Mouse (Mus musculus) small intestine, adult 2 months (tissue): ENCODE measurements around the gene Ap5z1. TPM values are rescaled to one million over a fixed set of nuclear protein-coding genes. Genes with fewer than 3 reads are reported as not detected.

Experiments used
- H3K27ac ChIP-seq: fragments of 200-500 bp; 2 replicates; pipeline ENCODE4 v1.5.1; 2012; ENCODE audit warnings: low read depth, low read length, control low read depth, inconsistent platforms; ENCODE audit not compliant: insufficient read depth
- H3K27me3 ChIP-seq: fragments of 200-500 bp; 2 replicates; pipeline ENCODE4 v1.6.1; 2012; ENCODE audit warnings: mild to moderate bottlenecking, moderate library complexity, low read length, inconsistent platforms; ENCODE audit not compliant: control insufficient read depth, insufficient read depth
- H3K36me3 ChIP-seq: fragments of 200-500 bp; 2 replicates; pipeline ENCODE4 v1.6.1; 2012; ENCODE audit warnings: mild to moderate bottlenecking, low read length, control low read depth, inconsistent platforms; ENCODE audit not compliant: control insufficient read depth, insufficient read depth
- H3K4me1 ChIP-seq: fragments of 200-500 bp; 2 replicates; pipeline ENCODE4 v1.6.1; 2012; ENCODE audit warnings: low read length, inconsistent platforms, mixed read lengths; ENCODE audit not compliant: control insufficient read depth, insufficient read depth, insufficient read length
- H3K4me3 ChIP-seq: fragments of 200-500 bp; 2 replicates; pipeline ENCODE4 v1.5.1; 2012; ENCODE audit warnings: low read depth, mild to moderate bottlenecking, control low read depth, inconsistent platforms, low read length, moderate library complexity
- CTCF ChIP-seq: fragments of 200-500 bp; IDR thresholded peaks from 2 replicates; pipeline ENCODE4 v1.5.1; 2012; ENCODE audit warnings: low read depth, mild to moderate bottlenecking, control low read depth, inconsistent platforms, low read length, moderate library complexity, mixed read lengths; ENCODE audit not compliant: insufficient replicate concordance, insufficient read length; ENCODE audit errors: extremely low read depth
- POLR2A ChIP-seq: fragments of 200-500 bp; IDR thresholded peaks from 2 replicates; pipeline ENCODE4 v1.6.1; 2012; ENCODE audit warnings: low read depth, mild to moderate bottlenecking, control low read depth, inconsistent platforms, low read length, moderate library complexity
- WGBS: fragments of 180-500 bp; shearing (Covaris S2); methylation state at CpG from one replicate; pipeline ENCODE4 v1.1.7; 2018; 5-methylcytosine and 5-hydroxymethylcytosine counted together
- polyA plus RNA-seq: library from polyadenylated mRNA; depleted of rRNA; stranded (reverse); fragments of >200 nt; gene quantifications from 2 replicates; pipeline ENCODE4 v1.2.3, GENCODE M21; 2012

The Ap5z1 gene
- polyA plus RNA-seq, 1 experiment = 37.6 TPM

DNA sequence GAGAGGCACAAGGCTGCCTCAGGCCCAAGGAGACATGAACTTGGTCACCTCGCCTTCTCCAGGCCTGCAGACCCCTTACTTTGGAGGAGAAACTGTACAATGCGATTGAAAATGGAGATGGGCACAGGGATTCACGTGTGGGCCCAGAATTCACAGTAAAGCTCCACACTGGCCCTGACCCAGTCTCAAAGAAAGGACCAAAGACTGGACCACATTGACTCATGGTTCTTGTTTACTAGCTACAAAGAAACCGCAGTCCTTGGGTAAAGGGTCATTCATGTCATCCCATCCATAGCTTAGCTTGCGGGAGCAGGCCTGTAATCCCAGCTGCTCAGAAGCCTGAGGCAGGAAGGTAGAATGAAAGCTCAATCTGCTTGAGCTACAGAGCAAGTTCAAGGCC lies 19.8 kb downstream of the Ap5z1 start:
- Histone ChIP-seq H3K4me3 (no peak overlapping the region), H3K27me3 (no peaks in the 10 kb centered on the region), H3K27ac (no peak overlapping the region), H3K4me1 (no peaks in the 10 kb centered on the region), H3K36me3 (no peaks in the 10 kb centered on the region)
- no peak for TF ChIP-seq CTCF
- no peak for TF ChIP-seq POLR2A
- 89% methylated on average over 5 of the region's 5 CpGs for WGBS

GRCm38 (mm10) chr5:142486654-142487053 lies 22.9 kb downstream of the Ap5z1 start:
- no peak overlapping the region for H3K4me3 ChIP-seq
- H3K36me3 ChIP-seq = no peaks in the 10 kb centered on the region
- 60% methylated on average over 9 of the region's 9 CpGs for WGBS
- no peaks in the 10 kb centered on the region for H3K4me1 ChIP-seq
- H3K27me3 ChIP-seq = no peaks in the 10 kb centered on the region
- H3K27ac ChIP-seq = no peak overlapping the region
- TF ChIP-seq POLR2A = no peak
- TF ChIP-seq CTCF = no peak

- WGBS = 70% methylated on average over 9 of the region's 9 CpGs
- no peaks in the 10 kb centered on the region for H3K4me1 ChIP-seq
- no peak for TF ChIP-seq POLR2A
- no peak for TF ChIP-seq CTCF
- H3K36me3 ChIP-seq = no peaks in the 10 kb centered on the region
- H3K27me3 ChIP-seq = no peaks in the 10 kb centered on the region
- H3K27ac ChIP-seq = no peak overlapping the region
- no peak overlapping the region for H3K4me3 ChIP-seq
Measured at GRCm38 (mm10) chr5:142489955-142490707, 26.4 kb downstream of the Ap5z1 start.

DNA sequence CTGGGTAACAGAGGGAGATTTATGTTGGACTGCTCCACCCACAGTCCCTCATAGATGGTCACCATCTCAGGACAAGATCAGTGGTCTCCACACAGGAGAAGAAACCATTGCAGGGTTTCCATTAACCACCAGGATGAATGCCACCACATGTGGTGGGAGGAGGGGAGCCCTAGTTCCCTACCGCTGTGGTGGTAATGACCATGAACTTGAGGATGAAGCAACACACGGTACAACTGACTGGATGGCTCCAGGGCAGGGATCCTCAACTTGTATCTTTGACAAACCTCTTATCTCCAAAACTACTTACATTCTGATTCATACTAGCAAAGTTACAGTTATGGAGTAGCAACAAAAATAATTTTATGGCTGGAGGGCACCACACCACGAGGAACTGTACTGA lies 29.6 kb downstream of the Ap5z1 start:
- Histone ChIP-seq H3K36me3 (no peaks in the 10 kb centered on the region), H3K27me3 (no peaks in the 10 kb centered on the region), H3K4me3 (no peak overlapping the region), H3K4me1 (no peaks in the 10 kb centered on the region), H3K27ac (no peak overlapping the region)
- WGBS = 61% methylated on average over 3 of the region's 3 CpGs
- TF ChIP-seq CTCF (no peak), POLR2A (no peak)

GRCm38 (mm10) chr5:142495321-142496096 lies 31.8 kb downstream of the Ap5z1 start:
- Histone ChIP-seq H3K36me3 (no peaks in the 10 kb centered on the region), H3K27ac (no peak overlapping the region), H3K4me1 (no peaks in the 10 kb centered on the region), H3K4me3 (no peak overlapping the region), H3K27me3 (no peaks in the 10 kb centered on the region)
- TF ChIP-seq POLR2A = no peak
- no peak for TF ChIP-seq CTCF
- WGBS = 55% methylated on average over 14 of the region's 14 CpGs

DNA sequence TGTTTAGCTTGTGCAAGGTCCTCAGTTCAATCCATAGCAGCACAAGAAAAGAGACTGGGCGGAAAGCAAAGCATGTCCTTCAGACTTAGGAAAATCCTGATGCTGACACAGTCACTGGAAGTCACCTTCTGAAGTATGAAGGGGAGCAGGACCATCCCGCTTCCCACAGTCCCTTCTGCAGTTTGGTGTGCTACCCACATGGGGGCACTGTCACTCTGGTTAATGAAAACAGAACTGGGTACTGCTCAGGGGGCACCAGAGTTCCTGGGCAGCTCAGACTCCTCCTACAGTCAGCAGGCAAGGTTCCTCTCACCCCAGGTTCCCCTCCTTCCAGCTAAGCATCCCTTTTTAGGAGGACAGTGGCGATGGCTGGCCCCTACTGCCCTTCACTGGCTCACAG lies 35.2 kb downstream of the Ap5z1 start:
- WGBS = 58% methylated on average over 3 of the region's 3 CpGs
- no peaks in the 10 kb centered on the region; the same call in 1 of the 2 replicates for H3K4me1 ChIP-seq

DNA sequence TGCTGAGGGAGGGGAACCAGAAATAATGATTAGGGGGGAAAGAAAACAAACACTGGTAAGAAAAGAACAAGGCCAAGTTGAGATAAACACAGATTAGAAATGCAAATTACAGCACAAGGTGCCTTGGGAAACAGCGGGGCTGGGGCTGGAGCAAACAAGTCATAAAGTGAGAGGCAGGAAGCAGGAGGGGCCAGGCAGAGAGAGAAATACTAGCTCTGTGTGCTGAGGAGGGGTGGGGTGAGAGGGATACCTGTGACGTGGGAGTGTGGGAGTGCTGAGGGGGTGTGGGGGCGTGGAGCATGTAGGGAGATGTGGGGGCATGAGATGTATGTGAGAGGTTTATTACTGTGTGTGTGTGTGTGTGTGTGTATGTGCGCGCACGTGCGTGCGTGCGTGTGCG lies 37.2 kb downstream of the Ap5z1 start:
- TF ChIP-seq CTCF = no peak
- Histone ChIP-seq H3K4me1 (no peaks in the 10 kb centered on the region; the same call in 1 of the 2 replicates), H3K27me3 (no peaks in the 10 kb centered on the region), H3K36me3 (no peaks in the 10 kb centered on the region), H3K4me3 (no peak overlapping the region), H3K27ac (no peak overlapping the region)
- 41% methylated on average over 10 of the region's 10 CpGs for WGBS

More for the DNA sequence above, 35.2 kb downstream of the Ap5z1 start:
- Histone ChIP-seq H3K36me3 (no peaks in the 10 kb centered on the region), H3K27ac (no peak overlapping the region), H3K27me3 (no peaks in the 10 kb centered on the region), H3K4me3 (no peak overlapping the region)
- TF ChIP-seq POLR2A (no peak), CTCF (peak; percentile 35; the same call in 1 of the 2 replicates)
